Mouse (Mus musculus) bone marrow macrophage, adult 2 months (primary cell): ENCODE measurements at regions not wholly inside any gene's neighbourhood (a gene's known extent, or its start where the extent isn't known, plus 50 kb on each side); places are given as distances from the start of the nearest gene placed in this dataset.

Experiments
- CTCF ChIP-seq: IDR thresholded peaks from 2 replicates; pipeline ENCODE4 v1.5.1; 2012; ENCODE audit warnings: low read depth, mild to moderate bottlenecking, low read length, moderate library complexity
- POLR2A ChIP-seq: IDR thresholded peaks from 2 replicates; pipeline ENCODE4 v1.6.1; 2012; ENCODE audit warnings: mild to moderate bottlenecking, low read depth, low read length, borderline replicate concordance

- TF ChIP-seq CTCF (no peak), POLR2A (no peak)
Observed at GRCm38 (mm10) chrX:12888010-12888707, 126.3 kb upstream of the Med14 start.
